Mouse (Mus musculus) limb, embryonic 11.5 days (tissue): Measurements from ENCODE around the gene Gm8271. TPM values are rescaled to one million over a fixed set of nuclear protein-coding genes. Genes with fewer than 3 reads are reported as not detected.
"Not testable (repeated sequence)": the region's sequence is repeated elsewhere in the genome, so short reads cannot be mapped to it uniquely, and the experiment has no call there.

Experiments used
- ATAC-seq: fragments of 200-750 bp; cut with Nextera tagmentation; 2 replicates; pipeline ENCODE4 v1.8.0; 2017; ENCODE audit warnings: low read depth; ENCODE audit not compliant: insufficient number of reproducible peaks, low FRiP score, low TSS enrichment
- DNase-seq: peaks from one replicate; pipeline ENCODE4 v3.0.0-alpha.2; 2015; ENCODE audit warnings: low spot score
- H3K27ac ChIP-seq: fragments of 300-500 bp; sonication (generic); replicated peaks from 2 replicates; pipeline ENCODE4 v1.5.1; 2014; ENCODE audit warnings: low read depth, mild to moderate bottlenecking, low read length
- H3K27me3 ChIP-seq: fragments of 300-500 bp; sonication (generic); 2 replicates; pipeline ENCODE4 v1.6.1; 2014; ENCODE audit warnings: mild to moderate bottlenecking, low read length, mixed read lengths; ENCODE audit not compliant: control insufficient read depth, insufficient read depth
- H3K36me3 ChIP-seq: fragments of 300-500 bp; sonication (generic); 2 replicates; pipeline ENCODE4 v1.6.1; 2014; ENCODE audit warnings: mild to moderate bottlenecking, low read length, moderate library complexity, mixed read lengths; ENCODE audit not compliant: control insufficient read depth, insufficient read depth
- H3K4me1 ChIP-seq: fragments of 300-500 bp; sonication (generic); 2 replicates; pipeline ENCODE4 v1.6.1; 2014; ENCODE audit warnings: low read length, mixed read lengths; ENCODE audit not compliant: control insufficient read depth, insufficient read depth
- H3K4me2 ChIP-seq: fragments of 300-500 bp; sonication (generic); 2 replicates; pipeline ENCODE4 v1.6.1; 2014; ENCODE audit warnings: low read depth, mild to moderate bottlenecking, moderate library complexity; ENCODE audit not compliant: severe bottlenecking
- H3K4me3 ChIP-seq: fragments of 300-500 bp; sonication (generic); 2 replicates; pipeline ENCODE4 v1.5.1; 2014; ENCODE audit warnings: low read depth, low read length
- H3K9ac ChIP-seq: fragments of 300-500 bp; sonication (generic); 2 replicates; pipeline ENCODE4 v1.6.1; 2014; ENCODE audit warnings: mild to moderate bottlenecking, low read length
- H3K9me3 ChIP-seq: fragments of 300-500 bp; sonication (generic); 2 replicates; pipeline ENCODE4 v1.6.1; 2016; ENCODE audit warnings: low read length; ENCODE audit not compliant: control insufficient read depth
- WGBS: fragments of 180-500 bp; shearing (Covaris S2); extraction: QIAGEN DNeasy Blood & Tissue Kit; methylation state at CpG from one replicate; pipeline ENCODE4 v1.1.7; 2014; 5-methylcytosine and 5-hydroxymethylcytosine counted together
- polyA plus RNA-seq: library from polyadenylated mRNA; unstranded; fragments of >200 nt; fragmentation: Nextera tagmentation; extraction: Ambion mirVana; gene quantifications from 2 replicates; pipeline ENCODE4 v1.2.1, GENCODE M21; 2014

The Gm8271 gene
- polyA plus RNA-seq = not detected in 2 replicates

GRCm38 (mm10) chr14:5185493-5185892 is at the start of gene Gm8271:
Gene Gm8271, plus strand, starts transcription at chr14:5185793.
- no CpG with 5 or more reads among the region's 3 CpGs for WGBS
- not testable (repeated sequence) for H3K27ac ChIP-seq, DNase-seq

GRCm38 (mm10) chr14:5164235-5164634 is 21.4 kb upstream of the Gm8271 start, which contains the start of gene Gm3317:
Gene Gm3317, plus strand, starts transcription at chr14:5164535.
- not testable (repeated sequence) for H3K4me2 ChIP-seq, H3K9ac ChIP-seq, H3K4me1 ChIP-seq, H3K36me3 ChIP-seq, H3K27me3 ChIP-seq, H3K27ac ChIP-seq, H3K4me3 ChIP-seq, ATAC-seq, DNase-seq, H3K9me3 ChIP-seq
- WGBS = no CpG with 5 or more reads among the region's 1 CpGs

More at GRCm38 (mm10) chr14:5185493-5185892, at the start of gene Gm8271:
- H3K4me2 ChIP-seq, H3K9me3 ChIP-seq, H3K36me3 ChIP-seq, H3K4me3 ChIP-seq, ATAC-seq, H3K9ac ChIP-seq, H3K27me3 ChIP-seq, H3K4me1 ChIP-seq: not testable (repeated sequence)

Other genes with a start within 250 kb of the Gm8271 start
- not detected in 2 replicates for gene Gm8297, start 201.9 kb upstream of the Gm8271 start, polyA plus RNA-seq
- gene Gm3298, start 169.9 kb upstream of the Gm8271 start, polyA plus RNA-seq = not detected in 2 replicates
- gene 4930555G01Rik, start 135.2 kb upstream of the Gm8271 start, polyA plus RNA-seq = not detected in 2 replicates
- gene Gm8281, start 114.8 kb upstream of the Gm8271 start, polyA plus RNA-seq = 1.9 and 2.2 TPM in 2 replicates
- gene Gm8279, start 54.3 kb upstream of the Gm8271 start, polyA plus RNA-seq = not detected in 2 replicates
- not detected in 2 replicates for gene Gm3317, start 21.3 kb upstream of the Gm8271 start, polyA plus RNA-seq
- gene Gm3526, start 74.8 kb downstream of the Gm8271 start, polyA plus RNA-seq = not detected in 2 replicates
- not detected in 2 replicates for gene Gm3542, start 149.1 kb downstream of the Gm8271 start, polyA plus RNA-seq
- not detected in 2 replicates for gene Gm3500, start 203.3 kb downstream of the Gm8271 start, polyA plus RNA-seq